Mouse (Mus musculus) lung, postnatal 0 days (tissue): ENCODE data around the gene Cd4.

ENCODE experiments used
- CTCF ChIP-seq: IDR thresholded peaks from 2 replicates; pipeline ENCODE4 v1.5.1; 2016; ENCODE audit warnings: antibody characterized with exemption, mild to moderate bottlenecking
- EP300 ChIP-seq: IDR thresholded peaks from 2 replicates; pipeline ENCODE4 v1.6.1; 2016; ENCODE audit warnings: antibody characterized with exemption, mild to moderate bottlenecking, control low read depth

DNA sequence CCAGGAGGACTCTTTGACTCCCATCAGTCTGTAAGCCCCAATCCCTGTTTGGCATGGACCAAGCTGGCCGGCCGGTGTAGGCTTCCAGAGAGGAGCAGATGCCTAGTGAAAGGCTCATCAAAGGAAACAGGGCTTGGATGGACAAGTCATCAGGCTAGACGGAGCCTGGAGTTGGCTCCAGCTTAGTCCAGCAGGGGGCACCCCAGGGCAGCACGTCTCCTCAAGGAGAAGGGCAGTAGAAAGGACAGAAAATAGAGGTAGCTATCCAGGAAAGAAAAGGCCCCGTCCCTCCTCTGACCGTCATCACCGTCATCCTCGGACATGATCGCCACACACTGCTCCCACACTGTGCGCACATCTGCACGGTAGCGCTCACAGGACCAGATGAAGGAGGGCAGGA is 28.3 kb downstream of the Cd4 start:
- TF ChIP-seq CTCF (peak; percentile 92), EP300 (no peak)
